Mouse (Mus musculus) cerebellum, postnatal 10 days (tissue): ENCODE data around the gene Fbln1.
A peak's percentile ranks its signal among the peaks of the same experiment; 100 is the strongest.

Experiments used
- DNase-seq, 2 experiments: peaks; one replicate each; pipeline ENCODE4 v3.0.0; 2021; ENCODE audit warnings: mixed read lengths in 2 of 2

Gene Fbln1

GRCm38 (mm10) chr15:85238821-85239745 is 33.3 kb downstream of the Fbln1 start:
- peak; percentile 75 for DNase-seq

GRCm38 (mm10) chr15:85240086-85240485 is 34.3 kb downstream of the Fbln1 start:
- no peak for DNase-seq

- no peak for DNase-seq
Observed at GRCm38 (mm10) chr15:85241856-85242255, 36.1 kb downstream of the Fbln1 start.

GRCm38 (mm10) chr15:85244414-85245161 is 38.8 kb downstream of the Fbln1 start:
- DNase-seq = peak; percentile 23 to 29

GRCm38 (mm10) chr15:85245241-85246010 is 39.7 kb downstream of the Fbln1 start:
- DNase-seq = peak; percentile 69 to 78

GRCm38 (mm10) chr15:85246016-85246415 is 40.3 kb downstream of the Fbln1 start:
- peak; percentile 57 to 60 for DNase-seq

- no peak for DNase-seq
Observed at GRCm38 (mm10) chr15:85246936-85247335, 41.2 kb downstream of the Fbln1 start.

- no peak for DNase-seq
Observed at GRCm38 (mm10) chr15:85248311-85248710, 42.6 kb downstream of the Fbln1 start.

GRCm38 (mm10) chr15:85249252-85249651 is 43.5 kb downstream of the Fbln1 start:
- peak; percentile 87 to 94 for DNase-seq

- DNase-seq = no peak
Observed at GRCm38 (mm10) chr15:85250436-85250835, 44.7 kb downstream of the Fbln1 start.

GRCm38 (mm10) chr15:85252476-85252875 is 46.7 kb downstream of the Fbln1 start:
- DNase-seq = peak; percentile 35 to 39

- DNase-seq = peak; percentile 88 to 92
Observed at GRCm38 (mm10) chr15:85257775-85258429, 52.2 kb downstream of the Fbln1 start.

- DNase-seq = no peak
Observed at GRCm38 (mm10) chr15:85262805-85263204, 57.1 kb downstream of the Fbln1 start.

GRCm38 (mm10) chr15:85266729-85267434 is 61.1 kb downstream of the Fbln1 start:
- peak; percentile 92 to 96 for DNase-seq

- no peak for DNase-seq
Observed at GRCm38 (mm10) chr15:85267891-85268290, 62.1 kb downstream of the Fbln1 start.

GRCm38 (mm10) chr15:85272988-85273387 is 67.2 kb downstream of the Fbln1 start:
- peak; percentile 37 to 55 for DNase-seq

GRCm38 (mm10) chr15:85277221-85277620 is 71.5 kb downstream of the Fbln1 start:
- no peak for DNase-seq

- DNase-seq = no peak
Observed at GRCm38 (mm10) chr15:85278986-85279385, 73.2 kb downstream of the Fbln1 start.

- no peak for DNase-seq
Observed at GRCm38 (mm10) chr15:85282021-85282420, 76.3 kb downstream of the Fbln1 start.

- DNase-seq = peak; percentile 51 to 54
Observed at GRCm38 (mm10) chr15:85284651-85285050, 78.9 kb downstream of the Fbln1 start.

GRCm38 (mm10) chr15:85294632-85295031 is 88.9 kb downstream of the Fbln1 start:
- no peak for DNase-seq

GRCm38 (mm10) chr15:85295544-85295943 is 89.8 kb downstream of the Fbln1 start:
- no peak for DNase-seq
